Mouse (Mus musculus) cerebellum, adult 9-10 months (tissue): ENCODE results near the gene Tmem107.

Source experiments
- DNase-seq: peaks from one replicate; pipeline ENCODE4 v3.0.0; 2022

The Tmem107 gene

DNA sequence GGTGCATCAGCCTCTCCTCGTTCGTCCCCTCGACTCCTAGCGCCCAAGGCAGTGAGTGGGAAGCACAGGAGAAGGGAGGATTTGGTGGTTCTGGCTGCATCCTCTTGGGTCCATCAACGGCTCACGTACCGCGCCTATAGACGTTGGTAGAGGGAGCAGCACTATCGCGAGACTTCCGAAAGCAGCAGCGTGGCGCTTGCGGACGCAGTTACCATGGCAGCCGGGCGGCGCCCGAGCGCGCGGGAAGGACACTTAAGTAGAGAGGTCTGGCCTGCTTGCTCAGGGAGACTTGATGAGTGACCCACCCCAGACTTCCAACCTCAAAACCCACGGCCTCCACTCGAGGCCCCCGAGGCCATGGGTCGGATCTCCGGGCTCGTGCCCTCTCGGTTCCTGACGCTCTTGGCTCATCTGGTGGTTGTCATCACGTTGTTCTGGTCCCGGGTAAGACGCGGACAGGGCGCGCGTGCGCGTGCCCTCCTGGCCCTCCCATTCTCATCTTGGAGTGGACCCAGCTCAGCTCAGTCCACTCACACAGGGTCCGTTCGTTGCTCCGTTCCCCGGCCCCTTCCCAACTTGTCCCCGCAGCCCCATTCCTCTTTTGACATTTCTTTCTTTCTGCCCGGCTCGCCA is at the start of gene Tmem107:
Tmem107 (plus strand) TSS at position 217 of the 633 bp plus-strand sequence.
- DNase-seq = peak; percentile 95

GRCm38 (mm10) chr11:69026562-69026961 is 44.0 kb upstream of the Tmem107 start:
- DNase-seq = no peak

GRCm38 (mm10) chr11:69028805-69029204 is 41.8 kb upstream of the Tmem107 start:
- no peak for DNase-seq

- DNase-seq = no peak
Measured at GRCm38 (mm10) chr11:69033552-69033951, 37.1 kb upstream of the Tmem107 start.

DNA sequence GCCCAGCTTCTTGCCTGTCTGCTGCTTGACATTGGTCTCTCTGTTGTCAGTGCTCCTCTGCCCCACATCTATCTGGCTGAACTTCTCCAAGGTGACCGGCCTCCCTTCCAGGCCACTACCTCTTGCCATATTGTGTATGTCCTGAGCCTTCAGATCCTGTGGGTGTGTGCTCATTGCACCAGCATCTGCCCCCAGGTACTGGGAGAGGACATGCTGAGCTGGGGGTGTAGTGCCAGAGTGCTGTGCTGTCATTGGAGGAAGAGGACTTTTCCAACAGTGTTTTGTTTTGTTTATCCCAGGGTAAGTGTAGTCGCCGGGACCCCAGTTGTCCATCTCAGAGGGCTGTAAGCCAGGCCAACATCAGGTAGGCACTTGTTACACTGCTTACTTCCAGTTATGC is 36.0 kb upstream of the Tmem107 start:
- DNase-seq = no peak

DNA sequence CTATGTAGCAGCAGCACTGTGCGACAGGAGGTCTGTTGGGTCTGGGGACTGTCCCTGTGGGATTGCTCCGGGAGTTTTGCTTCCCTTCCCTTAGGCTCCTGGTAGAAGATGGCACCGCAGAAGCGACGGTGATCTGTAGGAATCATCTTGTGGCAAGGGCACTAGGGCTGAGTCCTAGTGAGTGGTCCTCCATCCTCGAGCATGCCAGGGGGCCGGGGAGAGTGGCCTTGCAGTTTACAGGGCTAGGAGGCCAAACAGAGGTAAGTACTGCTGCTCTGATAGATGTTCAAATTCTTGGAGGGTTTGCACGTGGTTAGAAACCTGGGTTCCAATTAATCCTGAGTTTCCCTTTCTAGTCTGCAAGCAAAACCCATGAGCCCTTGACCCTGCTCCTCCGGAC is 35.2 kb upstream of the Tmem107 start:
- peak; percentile 64 for DNase-seq

GRCm38 (mm10) chr11:69035849-69036248 is 34.8 kb upstream of the Tmem107 start:
- peak; percentile 95 for DNase-seq

- DNase-seq = peak; percentile 95
Measured at GRCm38 (mm10) chr11:69036486-69037230, 33.9 kb upstream of the Tmem107 start.

- DNase-seq = peak; percentile 91
Measured at GRCm38 (mm10) chr11:69037231-69038061, 33.2 kb upstream of the Tmem107 start.

- DNase-seq = no peak
Measured at GRCm38 (mm10) chr11:69038173-69038572, 32.4 kb upstream of the Tmem107 start.

DNA sequence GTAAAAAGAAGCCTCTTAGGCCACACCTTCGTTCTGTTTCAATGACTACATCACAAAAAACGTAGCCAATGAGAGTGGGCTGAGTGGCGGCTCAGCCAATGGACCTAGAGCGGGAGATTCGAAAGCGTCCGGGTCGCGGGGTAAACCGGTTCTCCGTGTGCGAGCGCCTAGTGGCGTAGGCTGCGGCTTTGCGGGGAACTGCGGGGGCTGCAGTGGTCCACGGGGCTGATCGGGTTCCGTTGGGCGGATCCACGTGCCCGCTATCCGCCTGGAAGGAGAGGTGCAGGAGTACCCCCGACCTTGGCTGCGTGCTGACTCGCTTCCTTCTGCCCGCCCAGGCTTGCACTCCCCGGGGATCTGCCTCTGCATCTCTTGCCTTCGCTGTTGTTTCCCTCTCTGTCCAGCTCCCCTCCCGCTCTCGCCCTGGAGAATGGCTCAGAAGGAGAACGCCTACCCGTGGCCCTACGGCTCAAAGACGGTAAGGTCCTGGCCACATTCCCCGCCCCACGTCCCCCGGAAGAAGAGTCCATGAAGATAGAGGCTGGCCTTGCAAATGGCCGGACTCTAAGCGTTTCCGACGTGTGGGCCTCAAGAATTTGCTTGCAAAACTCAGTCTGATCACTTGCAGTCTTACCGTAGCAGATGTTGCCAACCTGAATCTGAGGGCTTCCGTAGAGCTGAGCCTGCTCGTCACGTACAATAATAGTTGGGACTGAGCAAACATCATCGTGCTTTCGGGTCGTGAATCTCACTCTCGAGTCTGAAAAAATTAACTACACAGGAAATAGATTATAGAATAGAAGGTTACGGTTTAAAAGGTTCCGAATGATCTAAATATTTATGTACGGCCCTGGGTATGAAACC is 24.8 kb upstream of the Tmem107 start, which contains the start of gene Aurkb:
Aurkb (plus strand) TSS at position 117 of the 864 bp plus-strand sequence.
- peak; percentile 72 for DNase-seq

- DNase-seq = no peak
Measured at GRCm38 (mm10) chr11:69046395-69046774, 24.2 kb upstream of the Tmem107 start.

DNA sequence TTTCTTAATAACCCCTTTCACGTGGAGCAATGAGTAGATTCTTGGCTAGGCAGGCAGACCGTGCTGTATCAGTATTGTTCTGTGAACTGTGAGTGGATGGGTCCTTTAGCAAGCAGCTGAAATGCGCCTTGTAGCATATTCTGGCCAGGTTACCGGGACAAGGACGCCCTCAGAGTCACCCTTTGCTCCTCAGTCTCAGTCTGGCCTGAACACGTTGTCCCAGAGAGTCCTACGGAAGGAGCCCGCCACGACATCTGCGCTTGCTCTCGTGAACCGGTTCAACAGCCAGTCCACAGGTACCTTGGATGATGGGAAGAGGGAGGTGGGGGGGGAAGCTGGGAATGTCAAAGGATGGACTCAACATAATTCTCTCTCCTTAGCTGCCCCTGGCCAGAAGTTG is 23.0 kb upstream of the Tmem107 start:
- DNase-seq = no peak

DNA sequence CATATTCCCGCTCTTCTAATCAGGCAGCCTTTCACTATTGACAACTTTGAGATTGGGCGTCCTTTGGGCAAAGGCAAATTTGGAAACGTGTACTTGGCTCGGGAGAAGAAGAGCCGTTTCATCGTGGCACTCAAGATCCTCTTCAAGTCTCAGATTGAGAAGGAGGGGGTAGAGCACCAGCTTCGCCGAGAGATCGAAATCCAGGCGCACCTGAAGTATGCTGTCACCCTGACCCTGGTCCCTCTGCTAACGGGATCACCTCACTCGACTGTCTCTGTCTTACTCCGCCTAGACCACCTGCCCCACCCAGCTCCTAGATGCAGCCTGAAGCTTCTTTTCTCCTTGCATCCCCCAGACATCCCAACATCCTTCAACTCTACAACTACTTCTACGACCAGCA is 22.5 kb upstream of the Tmem107 start:
- no peak for DNase-seq

DNA sequence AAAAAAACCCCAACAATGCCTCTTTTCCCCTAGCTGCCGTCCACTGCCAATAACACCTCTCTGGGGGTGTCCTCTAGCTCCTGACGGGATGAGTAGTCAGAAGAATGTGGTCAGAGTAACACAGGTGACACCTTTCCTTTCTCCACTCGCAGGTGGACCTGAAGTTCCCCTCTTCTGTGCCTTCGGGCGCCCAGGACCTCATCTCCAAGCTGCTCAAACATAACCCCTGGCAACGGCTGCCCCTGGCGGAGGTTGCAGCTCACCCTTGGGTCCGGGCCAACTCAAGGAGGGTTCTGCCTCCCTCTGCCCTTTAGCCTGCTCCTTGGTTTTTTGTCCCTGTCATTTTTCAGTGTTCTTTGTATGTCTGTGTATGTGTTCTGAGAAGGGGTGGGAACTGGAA is 19.9 kb upstream of the Tmem107 start:
- DNase-seq = no peak

- DNase-seq = no peak
Measured at GRCm38 (mm10) chr11:69051771-69052170, 18.8 kb upstream of the Tmem107 start.

GRCm38 (mm10) chr11:69052824-69053421 is 17.7 kb upstream of the Tmem107 start:
- DNase-seq = no peak

DNA sequence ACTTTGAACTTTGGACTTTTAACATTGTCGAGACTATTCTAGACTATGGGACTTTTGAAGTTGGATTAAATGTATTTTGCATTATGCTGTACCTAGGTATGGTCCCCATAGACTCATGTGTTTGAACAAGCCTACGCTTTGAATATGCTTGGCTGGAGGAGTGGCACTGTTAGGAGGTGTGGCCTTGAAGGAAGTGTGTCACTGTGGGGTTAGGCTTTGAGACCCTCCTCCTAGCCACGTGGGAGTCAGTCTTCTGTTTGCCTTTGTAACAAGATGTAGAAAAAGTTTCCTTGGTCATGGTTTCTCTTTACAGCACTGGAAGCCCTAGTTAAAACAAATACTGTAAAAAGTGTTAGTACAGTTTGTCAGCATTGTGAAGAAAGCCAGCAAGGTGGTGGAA is 16.8 kb upstream of the Tmem107 start:
- no peak for DNase-seq

- no peak for DNase-seq
Measured at GRCm38 (mm10) chr11:69058265-69058664, 12.3 kb upstream of the Tmem107 start.

DNA sequence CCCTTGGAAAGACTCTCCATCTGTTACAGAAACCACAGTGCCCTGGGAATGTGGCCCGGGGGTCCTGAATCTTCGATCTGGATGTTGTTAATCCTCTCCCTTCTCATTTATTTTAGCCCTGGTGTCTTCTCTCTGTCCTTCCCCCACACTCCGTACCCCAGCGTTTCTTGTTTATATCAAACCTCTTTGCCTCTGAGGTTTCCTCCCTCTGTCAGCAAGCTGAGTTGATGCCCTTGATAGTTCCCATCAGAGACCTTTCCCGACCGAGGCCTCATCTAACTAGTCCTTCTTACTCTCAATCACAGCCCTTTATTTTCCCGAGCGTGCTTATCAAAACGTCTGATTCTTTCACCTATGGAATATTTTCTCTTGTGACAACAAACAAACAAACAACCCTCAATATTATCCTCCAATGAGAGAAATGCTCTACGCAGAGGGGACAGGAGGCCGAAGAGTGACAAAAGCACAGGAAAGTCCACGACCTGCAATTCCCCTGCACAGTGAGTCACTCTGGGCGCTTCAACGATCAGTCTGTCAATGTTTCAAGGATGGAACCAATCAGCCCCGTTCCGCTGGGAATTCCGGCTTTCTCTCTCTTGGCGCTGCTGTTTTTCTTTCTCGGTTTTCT is 11.8 kb upstream of the Tmem107 start:
- peak; percentile 64 for DNase-seq

- DNase-seq = peak; percentile 98
Measured at GRCm38 (mm10) chr11:69059357-69059974, 11.1 kb upstream of the Tmem107 start, which contains the start of gene Borcs6. Gene Borcs6, plus strand, starts transcription at chr11:69059717.
